Mouse (Mus musculus) cerebellum, adult 2 months (tissue): ENCODE data around the gene Dnajc1. TPM values are rescaled to one million over a fixed set of nuclear protein-coding genes. Genes with fewer than 3 reads are reported as not detected.

ENCODE experiments used
- DNase-seq, 2 experiments: peaks; one replicate each; pipeline ENCODE4 v3.0.0; 2021
- H3K27ac ChIP-seq: fragments of 200-500 bp; 2 replicates; pipeline ENCODE4 v1.5.1; 2012; ENCODE audit warnings: low read length, control low read depth, inconsistent platforms; ENCODE audit not compliant: insufficient read depth
- H3K27me3 ChIP-seq: fragments of 200-500 bp; 2 replicates; pipeline ENCODE4 v1.6.1; 2012; ENCODE audit warnings: inconsistent platforms, mild to moderate bottlenecking, low read length, moderate library complexity; ENCODE audit not compliant: control insufficient read depth, insufficient read depth
- H3K4me1 ChIP-seq: fragments of 200-500 bp; 2 replicates; pipeline ENCODE4 v1.6.1; 2011; ENCODE audit warnings: low read length; ENCODE audit not compliant: control insufficient read depth, insufficient read depth
- H3K4me3 ChIP-seq: fragments of 200-500 bp; replicated peaks from 2 replicates; pipeline ENCODE3; 2011; ENCODE audit warnings: mild to moderate bottlenecking, low read depth, low read length, control low read depth; ENCODE audit not compliant: insufficient read depth
- CTCF ChIP-seq: fragments of 200-500 bp; IDR thresholded peaks from 2 replicates; pipeline ENCODE4 v1.5.1; 2011; ENCODE audit warnings: low read depth, mild to moderate bottlenecking, control low read depth, low read length, moderate library complexity, borderline replicate concordance; ENCODE audit not compliant: insufficient read depth
- POLR2A ChIP-seq: fragments of 200-500 bp; IDR thresholded peaks from 2 replicates; pipeline ENCODE4 v1.6.1; 2011; ENCODE audit warnings: low read length, control low read depth, borderline replicate concordance; ENCODE audit not compliant: insufficient read depth
- WGBS: fragments of 180-500 bp; shearing (Covaris S2); methylation state at CpG from one replicate; pipeline ENCODE4 v1.1.7; 2018; 5-methylcytosine and 5-hydroxymethylcytosine counted together
- polyA plus RNA-seq: library from polyadenylated mRNA; depleted of rRNA; stranded (reverse); fragments of >200 nt; gene quantifications from 2 replicates; pipeline ENCODE4 v1.2.3, GENCODE M21; 2012

The Dnajc1 gene
- polyA plus RNA-seq, 1 experiment = 12.9 TPM

GRCm38 (mm10) chr2:18317503-18318281 lies 74.9 kb downstream of the Dnajc1 start:
- no peak overlapping the region for H3K4me3 ChIP-seq
- no peaks in the 10 kb centered on the region for H3K4me1 ChIP-seq
- no peaks in the 10 kb centered on the region for H3K27me3 ChIP-seq
- DNase-seq = no peak
- TF ChIP-seq CTCF = no peak
- TF ChIP-seq POLR2A = no peak
- H3K27ac ChIP-seq = no peak overlapping the region
- 91% methylated on average over 7 of the region's 7 CpGs for WGBS

- Histone ChIP-seq H3K27me3 (no peaks in the 10 kb centered on the region), H3K4me1 (no peaks in the 10 kb centered on the region), H3K27ac (no peak overlapping the region), H3K4me3 (no peak overlapping the region)
- no peak for DNase-seq
- 59% methylated on average over 2 of the region's 2 CpGs for WGBS
- TF ChIP-seq POLR2A (no peak), CTCF (no peak)
Observed at GRCm38 (mm10) chr2:18316909-18317308, 75.7 kb downstream of the Dnajc1 start.

- H3K4me1 ChIP-seq = no peaks in the 10 kb centered on the region
- DNase-seq = no peak
- TF ChIP-seq CTCF (no peak), POLR2A (no peak)
- whole genome bisulfite sequencing = 91% methylated on average over 4 of the region's 4 CpGs
- no peaks in the 10 kb centered on the region for H3K27me3 ChIP-seq
- H3K4me3 ChIP-seq = no peak overlapping the region
- no peak overlapping the region for H3K27ac ChIP-seq
Observed at GRCm38 (mm10) chr2:18310261-18311104, 82.1 kb downstream of the Dnajc1 start.

GRCm38 (mm10) chr2:18307440-18308305 lies 85.0 kb downstream of the Dnajc1 start:
- Histone ChIP-seq H3K4me1 (no peaks in the 10 kb centered on the region), H3K27ac (no peak overlapping the region), H3K4me3 (no peak overlapping the region), H3K27me3 (no peaks in the 10 kb centered on the region)
- TF ChIP-seq CTCF = no peak
- no peak for TF ChIP-seq POLR2A
- WGBS = 80% methylated on average over 7 of the region's 7 CpGs
- DNase-seq = no peak

- no peaks in the 10 kb centered on the region for H3K27me3 ChIP-seq
Observed at GRCm38 (mm10) chr2:18300949-18301348, 91.7 kb downstream of the Dnajc1 start.

GRCm38 (mm10) chr2:18285175-18285574 lies 107.5 kb downstream of the Dnajc1 start:
- Histone ChIP-seq H3K27ac (no peak overlapping the region), H3K27me3 (no peaks in the 10 kb centered on the region; the same call in 1 of the 2 replicates), H3K4me1 (no peaks in the 10 kb centered on the region), H3K4me3 (no peak overlapping the region)
- no peak for DNase-seq
- 97% methylated on average over 6 of the region's 6 CpGs for WGBS
- TF ChIP-seq CTCF = no peak
- TF ChIP-seq POLR2A = no peak

More at GRCm38 (mm10) chr2:18300949-18301348, 91.7 kb downstream of the Dnajc1 start:
- Histone ChIP-seq H3K4me3 (no peak overlapping the region), H3K27ac (no peak overlapping the region), H3K4me1 (no peaks in the 10 kb centered on the region)
- 90% methylated on average over 3 of the region's 3 CpGs for WGBS
- TF ChIP-seq CTCF (no peak), POLR2A (no peak)
- no peak for DNase-seq

GRCm38 (mm10) chr2:18265736-18266135 lies 126.9 kb downstream of the Dnajc1 start:
- Histone ChIP-seq H3K27ac (no peak overlapping the region), H3K4me1 (no peaks in the 10 kb centered on the region), H3K27me3 (no peaks in the 10 kb centered on the region), H3K4me3 (no peak overlapping the region)
- no peak for TF ChIP-seq CTCF
- TF ChIP-seq POLR2A = no peak
- 98% methylated on average over 1 of the region's 1 CpGs for WGBS
- DNase-seq = no peak
